Mouse (Mus musculus) megakaryocyte, embryonic 14.5 days (primary cell): ENCODE data around the gene Rps17. TPM values are rescaled to one million over a fixed set of nuclear protein-coding genes. Genes with fewer than 3 reads are reported as not detected.

Experiments used
- H3K27me3 ChIP-seq: replicated peaks from 2 replicates; pipeline ENCODE3; 2012; ENCODE audit warnings: inconsistent platforms
- H3K36me3 ChIP-seq: replicated peaks from 2 replicates; pipeline ENCODE3; 2012; ENCODE audit warnings: low read length, inconsistent platforms, mixed read lengths
- H3K4me1 ChIP-seq: 2 replicates; pipeline ENCODE4 v1.6.1; 2012; ENCODE audit warnings: inconsistent platforms
- H3K4me3 ChIP-seq: replicated peaks from 2 replicates; pipeline ENCODE3; 2012; ENCODE audit warnings: moderate library complexity, mild to moderate bottlenecking, inconsistent platforms
- H3K9me3 ChIP-seq: 2 replicates; pipeline ENCODE4 v1.6.1; 2012; ENCODE audit warnings: inconsistent platforms
- FLI1 ChIP-seq: IDR thresholded peaks from 2 replicates; pipeline ENCODE4 v1.6.1; 2012; ENCODE audit warnings: low read length, inconsistent platforms, mixed read lengths
- GATA1 ChIP-seq: IDR thresholded peaks from 3 replicates; pipeline ENCODE4 v1.6.1; 2012; ENCODE audit warnings: mixed read lengths, low read length, inconsistent platforms, borderline replicate concordance
- polyA plus RNA-seq: library from polyadenylated mRNA; stranded (reverse); fragments of >175 nt; gene quantifications from 2 replicates; pipeline ENCODE4 v1.2.3, GENCODE M21; 2012; ENCODE audit warnings: low replicate concordance; ENCODE audit not compliant: insufficient read depth

Gene Rps17
- polyA plus RNA-seq, 1 experiment: 223 TPM

DNA sequence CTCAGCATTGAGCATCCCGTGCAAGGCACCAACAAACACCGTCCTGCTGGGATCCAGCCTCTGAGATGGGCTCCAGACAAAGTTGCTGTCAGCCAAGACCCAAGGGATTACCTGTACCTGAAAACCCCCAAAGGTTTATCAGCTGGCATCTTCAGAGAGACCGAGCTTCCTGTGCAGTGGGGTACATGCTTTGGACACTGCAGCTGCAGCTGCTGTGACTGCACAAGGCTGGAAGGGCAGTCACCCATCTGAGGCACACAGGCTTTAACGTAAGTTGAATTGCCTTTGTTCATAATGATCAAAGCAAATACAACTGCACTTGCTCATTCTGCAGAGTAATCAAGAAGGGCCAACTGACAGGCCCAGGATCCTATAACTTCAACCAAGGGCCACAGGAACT is 6.8 kb upstream of the Rps17 start:
- no peak for TF ChIP-seq GATA1
- TF ChIP-seq FLI1: no peak
- peaks cover 49% of the 10 kb centered on the region for H3K27me3 ChIP-seq

DNA sequence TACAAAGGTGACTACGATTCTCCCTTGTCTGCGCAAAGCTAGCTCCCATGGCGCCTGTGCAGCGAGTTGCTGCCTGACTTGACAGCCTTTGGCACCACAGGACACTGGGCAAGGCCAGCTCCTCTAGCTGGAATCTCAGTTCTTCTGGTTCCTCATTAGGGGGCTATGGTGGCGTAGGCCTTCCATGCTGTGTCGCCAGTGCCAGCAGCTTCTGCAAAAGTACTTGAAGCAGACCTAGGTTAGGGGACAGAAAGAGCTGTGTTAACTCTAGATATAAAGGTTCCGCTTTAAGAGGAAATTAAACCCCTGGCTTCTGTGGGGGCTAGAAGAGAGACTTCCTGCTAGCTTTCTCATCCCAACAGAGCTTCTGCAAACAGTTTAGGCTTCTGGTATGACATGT is 3.2 kb upstream of the Rps17 start:
- peaks cover 31% of the 10 kb centered on the region for H3K27me3 ChIP-seq
- no peaks in the 10 kb centered on the region for H3K9me3 ChIP-seq
- H3K4me1 ChIP-seq: peaks cover 24% of the 10 kb centered on the region
- no peak overlapping the region for H3K4me3 ChIP-seq
- H3K36me3 ChIP-seq: peaks cover 10% of the 10 kb centered on the region
- TF ChIP-seq FLI1 (no peak), GATA1 (no peak)

More for the DNA sequence above, 6.8 kb upstream of the Rps17 start:
- no peaks in the 10 kb centered on the region for H3K36me3 ChIP-seq
- H3K4me1 ChIP-seq: peaks cover 6% of the 10 kb centered on the region; the same call in 1 of the 2 replicates
- no peaks in the 10 kb centered on the region for H3K9me3 ChIP-seq
- H3K4me3 ChIP-seq: no peak overlapping the region

DNA sequence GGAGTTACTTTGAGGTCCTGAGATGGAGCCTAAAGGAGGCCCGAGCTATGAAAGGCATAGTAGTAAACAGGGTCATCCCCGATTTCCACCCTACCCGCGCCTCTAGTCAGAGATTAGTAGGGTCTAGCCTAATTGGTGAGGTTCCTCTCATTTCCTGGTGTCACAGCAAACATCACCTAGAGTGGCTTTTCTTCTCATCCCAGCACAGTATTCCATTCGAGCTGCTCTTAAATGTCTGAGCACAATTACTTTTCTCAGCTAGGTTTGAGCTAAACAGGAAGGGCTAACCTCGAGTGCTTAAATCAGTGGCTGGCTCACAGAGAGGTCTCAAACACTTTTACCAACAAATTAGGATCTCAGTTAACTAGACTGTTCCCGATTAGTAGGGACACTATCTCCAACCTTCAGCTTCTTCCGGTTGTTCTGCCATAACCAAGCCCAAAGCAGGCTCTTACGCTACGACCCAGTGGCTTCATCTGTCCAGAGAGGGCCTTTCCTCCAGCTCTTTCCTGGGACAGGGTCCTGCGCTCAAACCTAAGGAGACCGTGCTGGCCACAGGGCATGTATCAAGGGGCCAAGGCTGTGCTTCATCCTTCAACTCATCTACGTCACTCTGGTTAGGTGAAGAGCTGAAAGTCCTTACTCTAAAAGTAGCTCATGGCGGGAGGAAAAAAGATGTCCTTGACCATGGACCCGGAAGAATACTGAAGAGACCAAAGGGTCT is 555 bp upstream of the Rps17 start:
- Histone ChIP-seq H3K9me3 (no peaks in the 10 kb centered on the region), H3K36me3 (peaks cover 36% of the 10 kb centered on the region), H3K27me3 (peaks cover 16% of the 10 kb centered on the region), H3K4me1 (peaks cover 48% of the 10 kb centered on the region), H3K4me3 (peak overlapping the region; percentile 93)
- no peak for TF ChIP-seq GATA1
- TF ChIP-seq FLI1: no peak

DNA sequence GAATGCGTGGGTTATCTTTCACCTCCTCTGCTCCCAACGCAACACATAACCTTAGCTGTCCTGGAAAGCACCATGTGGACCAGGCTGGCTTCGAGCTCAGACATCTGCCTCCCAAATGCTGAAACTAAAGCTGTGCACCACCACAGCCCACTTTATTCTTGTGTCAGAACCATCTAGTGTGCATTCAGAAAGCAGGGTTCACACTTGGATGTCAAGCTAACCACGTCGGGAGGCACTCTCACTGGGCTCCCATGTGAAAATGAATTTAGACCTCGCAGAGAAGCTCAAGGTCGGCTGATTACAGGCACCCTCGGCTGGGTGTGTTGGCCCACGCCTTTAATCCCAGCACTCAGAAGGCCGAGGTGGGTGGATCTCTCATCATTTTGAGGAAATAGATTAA is 1.2 kb downstream of the Rps17 start:
- H3K36me3 ChIP-seq: peaks cover 53% of the 10 kb centered on the region
- peak overlapping the region; percentile 93 for H3K4me3 ChIP-seq
- H3K4me1 ChIP-seq: peaks cover 51% of the 10 kb centered on the region
- H3K9me3 ChIP-seq: no peaks in the 10 kb centered on the region
- TF ChIP-seq FLI1: no peak
- TF ChIP-seq GATA1: no peak
- H3K27me3 ChIP-seq: peaks cover 2% of the 10 kb centered on the region

DNA sequence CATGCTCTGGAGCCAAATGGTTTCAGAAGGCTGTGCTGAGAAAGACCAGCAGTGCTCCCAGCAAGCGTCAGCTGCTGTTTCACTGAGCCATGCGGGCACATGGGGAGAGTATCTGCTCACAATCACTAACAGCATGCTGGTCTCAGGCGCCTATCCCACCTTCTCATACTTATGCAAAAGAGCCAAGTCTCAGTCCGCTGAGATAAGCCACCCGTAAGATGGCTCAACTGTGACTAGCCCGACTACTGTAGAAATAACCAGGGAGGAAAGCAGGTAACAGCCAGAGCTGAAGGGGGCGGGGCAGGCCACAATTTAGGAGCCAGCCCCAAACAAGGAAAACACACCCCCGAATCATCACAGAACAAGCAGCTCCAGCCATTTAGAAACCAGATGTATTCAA is 1.7 kb downstream of the Rps17 start:
- Histone ChIP-seq H3K4me1 (peaks cover 51% of the 10 kb centered on the region), H3K36me3 (peaks cover 58% of the 10 kb centered on the region), H3K4me3 (peak overlapping the region; percentile 93), H3K9me3 (no peaks in the 10 kb centered on the region), H3K27me3 (peaks cover 2% of the 10 kb centered on the region)
- TF ChIP-seq GATA1 (no peak), FLI1 (no peak)

DNA sequence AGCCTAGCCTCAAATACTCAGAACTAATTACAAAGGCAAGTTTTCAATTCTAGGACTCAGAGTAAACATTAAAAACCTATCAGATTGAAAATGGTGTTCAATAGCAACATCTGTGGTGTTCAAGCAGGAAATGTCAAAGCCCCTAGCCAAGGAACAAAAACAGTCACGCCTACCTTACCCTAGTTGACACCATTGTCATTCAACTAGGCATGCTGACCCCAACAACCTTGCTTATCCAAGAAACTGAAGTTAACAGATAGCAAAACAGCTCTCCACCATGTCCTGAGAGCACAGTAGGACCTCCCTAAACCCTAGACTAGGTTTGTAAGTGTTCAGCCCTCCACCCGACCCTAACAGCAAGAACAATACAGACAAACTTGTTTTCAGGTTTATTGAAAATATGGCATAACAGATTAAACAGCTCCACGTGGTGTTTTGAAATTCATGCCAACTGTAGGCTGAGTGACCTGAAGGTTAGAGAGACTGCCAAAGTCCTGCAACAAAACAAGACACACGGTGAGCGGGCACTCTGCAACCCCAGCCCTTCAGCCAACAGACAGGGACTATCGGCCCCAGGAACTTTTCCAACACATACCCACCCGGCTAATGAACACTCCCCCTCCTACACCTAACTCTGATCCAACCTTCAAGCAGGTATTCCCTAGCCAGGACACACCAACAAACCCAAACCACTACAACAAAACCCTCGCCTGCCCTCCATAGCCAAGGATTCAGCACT is 2.5 kb downstream of the Rps17 start:
- H3K9me3 ChIP-seq: no peaks in the 10 kb centered on the region
- H3K4me1 ChIP-seq: peaks cover 54% of the 10 kb centered on the region
- peaks cover 66% of the 10 kb centered on the region for H3K36me3 ChIP-seq
- H3K4me3 ChIP-seq: peak overlapping the region; percentile 93
- no peaks in the 10 kb centered on the region for H3K27me3 ChIP-seq
- no peak for TF ChIP-seq GATA1
- no peak for TF ChIP-seq FLI1

DNA sequence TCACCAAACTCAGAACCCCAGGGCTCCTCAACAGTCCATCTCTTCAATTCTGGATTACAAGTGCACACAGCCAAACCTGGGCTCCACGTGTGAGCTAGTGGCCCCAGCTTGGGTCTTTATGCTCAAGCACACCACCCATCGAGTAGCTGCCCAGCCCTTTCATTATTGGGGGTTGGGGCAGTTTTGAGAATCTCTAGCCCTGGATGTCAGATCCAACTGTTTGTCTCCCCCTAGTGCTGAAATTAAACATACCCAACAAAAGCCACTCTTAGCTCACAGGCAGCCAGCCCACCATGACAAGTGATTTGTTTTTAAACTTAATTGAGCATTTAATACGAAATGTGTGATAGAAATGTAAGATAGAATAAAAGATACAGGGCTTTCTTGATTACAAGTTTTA is 3.5 kb downstream of the Rps17 start:
- Histone ChIP-seq H3K4me3 (no peak overlapping the region), H3K27me3 (no peaks in the 10 kb centered on the region), H3K4me1 (peaks cover 54% of the 10 kb centered on the region), H3K9me3 (no peaks in the 10 kb centered on the region), H3K36me3 (peaks cover 74% of the 10 kb centered on the region)
- no peak for TF ChIP-seq GATA1
- no peak for TF ChIP-seq FLI1

DNA sequence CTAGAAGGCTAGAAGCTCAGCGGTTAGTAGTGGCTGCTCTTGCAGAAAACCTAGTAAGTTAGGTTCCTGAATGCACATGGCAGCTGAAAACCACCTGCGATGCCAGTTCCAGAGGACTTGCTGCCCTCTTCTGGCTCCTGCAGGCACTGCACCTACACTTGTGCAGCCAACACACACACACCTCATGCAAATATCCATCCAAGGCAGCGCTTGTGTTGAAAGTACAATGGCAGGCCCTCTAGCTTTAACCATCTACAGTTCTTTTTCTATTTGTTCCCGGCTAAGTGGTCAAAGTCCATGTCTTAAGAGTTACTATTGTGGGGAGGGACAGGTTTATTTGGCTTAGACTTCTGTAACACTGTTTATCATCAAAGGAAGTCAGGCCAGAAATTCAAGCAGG is 5.3 kb downstream of the Rps17 start:
- Histone ChIP-seq H3K4me3 (no peak overlapping the region), H3K9me3 (no peaks in the 10 kb centered on the region), H3K27me3 (no peaks in the 10 kb centered on the region), H3K36me3 (peaks cover 91% of the 10 kb centered on the region), H3K4me1 (peaks cover 63% of the 10 kb centered on the region)
- no peak for TF ChIP-seq GATA1
- no peak for TF ChIP-seq FLI1

DNA sequence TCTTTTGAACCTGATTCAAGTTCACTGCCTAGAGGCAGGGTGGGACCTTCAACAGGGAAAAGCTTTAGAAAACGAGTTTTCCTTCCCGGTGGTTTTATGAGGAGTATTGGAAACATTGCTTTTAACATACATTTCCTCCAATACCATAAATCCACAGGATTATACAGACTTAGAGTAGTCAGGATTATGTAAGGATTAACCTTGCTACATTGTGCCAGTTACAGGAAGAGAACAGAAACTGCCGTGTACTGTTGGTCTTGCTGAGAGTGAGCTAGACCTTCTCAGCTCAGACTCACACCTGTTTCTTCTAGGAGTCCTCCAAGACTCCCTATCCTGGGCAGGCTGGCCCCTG is 6.6 kb downstream of the Rps17 start:
- TF ChIP-seq FLI1 (no peak), GATA1 (no peak)
- Histone ChIP-seq H3K4me3 (no peak overlapping the region), H3K36me3 (peaks cover 94% of the 10 kb centered on the region), H3K4me1 (peaks cover 54% of the 10 kb centered on the region), H3K9me3 (no peaks in the 10 kb centered on the region), H3K27me3 (no peaks in the 10 kb centered on the region)
